Mouse (Mus musculus): Measurements from ENCODE around the gene Krtap22-2. TPM values are rescaled to one million over a fixed set of nuclear protein-coding genes. Genes with fewer than 3 reads are reported as not detected.
"Not testable (repeated sequence)": the region's sequence is repeated elsewhere in the genome, so short reads cannot be mapped to it uniquely, and the experiment has no call there.

The Krtap22-2 gene
- not detected in 2 replicates for polyA plus RNA-seq (2015; fragmentation: Nextera tagmentation; extraction: Ambion mirVana)

DNA sequence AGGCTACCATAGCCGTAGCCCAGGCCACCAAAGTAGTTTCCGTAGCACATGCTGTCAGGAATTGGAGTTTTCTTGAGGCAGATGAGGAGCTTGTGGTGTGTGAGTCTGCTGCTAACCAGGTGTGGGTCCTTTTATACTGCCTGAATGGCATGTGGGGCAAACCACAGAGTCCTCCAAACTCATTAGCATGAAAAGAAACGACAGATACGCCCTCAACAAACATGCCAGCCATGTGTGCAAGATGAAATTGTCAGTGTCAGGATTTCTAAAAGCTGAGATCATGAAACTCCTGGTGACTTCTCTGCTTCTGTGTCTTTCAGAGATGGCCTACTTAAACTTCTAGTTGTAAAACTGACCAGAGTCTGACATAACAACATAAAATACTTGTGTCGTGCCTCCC, at the start of gene Krtap22-2:
TSS of gene Krtap22-2 (minus strand) at position 101 of the 400 bp plus-strand sequence.
- H3K9me3 ChIP-seq: no peaks in the 10 kb centered on the region
- H3K27me3 ChIP-seq: no peaks in the 10 kb centered on the region
- no peak within 1 kb of the TSS for H3K4me3 ChIP-seq
- 82% methylated on average over 5 of the region's 5 CpGs for WGBS
- no peak within 1 kb of the TSS for H3K27ac ChIP-seq
- H3K9ac ChIP-seq: no peak within 1 kb of the TSS
- no peak within 1 kb of the TSS for H3K4me2 ChIP-seq (replicated peaks)
- H3K36me3 ChIP-seq: no peaks in the 10 kb centered on the region
- H3K4me1 ChIP-seq: no peaks in the 10 kb centered on the region
- no peak for ATAC-seq (ENCODE audit: low FRiP score, low read depth)

DNA sequence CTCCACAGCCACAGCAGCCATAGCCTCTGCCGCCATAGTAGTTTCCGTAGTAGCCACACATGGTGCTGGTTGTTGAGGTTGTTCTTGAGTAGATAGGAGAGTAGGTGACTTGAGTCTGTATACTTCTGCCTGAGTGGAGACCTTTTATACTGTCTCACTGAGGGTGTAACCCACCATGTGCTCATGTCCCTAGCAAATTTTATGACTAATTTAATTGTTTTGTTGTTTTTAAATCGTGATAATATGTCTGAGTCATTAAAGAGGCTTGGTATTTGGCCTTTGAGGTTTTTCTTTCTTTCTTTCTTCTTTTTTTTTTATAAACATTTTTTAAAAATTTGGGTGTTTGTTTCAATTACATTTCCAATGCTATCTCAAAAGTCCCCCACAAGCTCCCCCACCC, 37.2 kb upstream of the Krtap22-2 start, which contains the start of gene Krtap6-5:
TSS of gene Krtap6-5 (minus strand) at position 101 of the 400 bp plus-strand sequence.
- Histone ChIP-seq H3K4me1 (no peaks in the 10 kb centered on the region), H3K9me3 (no peaks in the 10 kb centered on the region), H3K27ac (no peak within 1 kb of the TSS), H3K27me3 (no peaks in the 10 kb centered on the region), H3K36me3 (no peaks in the 10 kb centered on the region), H3K4me2 (replicated peaks) (no peak within 1 kb of the TSS), H3K9ac (no peak within 1 kb of the TSS), H3K4me3 (no peak within 1 kb of the TSS)
- WGBS: 86% methylated on average over 3 of the region's 3 CpGs
- no peak for ATAC-seq (ENCODE audit: low FRiP score, low read depth)

- H3K36me3 ChIP-seq; H3K27ac ChIP-seq; H3K4me2 ChIP-seq (replicated peaks); H3K27me3 ChIP-seq; ATAC-seq (ENCODE audit: low FRiP score, low read depth); H3K4me1 ChIP-seq; H3K9ac ChIP-seq; H3K9me3 ChIP-seq; H3K4me3 ChIP-seq: not testable (repeated sequence)
- 90% methylated on average over 2 of the region's 4 CpGs for WGBS
Measured at GRCm38 (mm10) chr16:89041372-89041771, 30.8 kb upstream of the Krtap22-2 start, which contains the start of gene Gm10228. Gene Gm10228 (minus strand): TSS chr16:89041472.

GRCm38 (mm10) chr16:89031399-89031798, 20.8 kb upstream of the Krtap22-2 start, which contains the start of gene Krtap6-1:
Gene Krtap6-1 (plus strand): TSS chr16:89031699.
- H3K27me3 ChIP-seq; H3K36me3 ChIP-seq; H3K4me3 ChIP-seq; ATAC-seq (ENCODE audit: low FRiP score, low read depth); H3K27ac ChIP-seq; H3K9me3 ChIP-seq; H3K4me2 ChIP-seq (replicated peaks); H3K4me1 ChIP-seq; H3K9ac ChIP-seq: not testable (repeated sequence)
- WGBS: 92% methylated on average over 3 of the region's 3 CpGs

GRCm38 (mm10) chr16:89014984-89015383, 4.4 kb upstream of the Krtap22-2 start, which contains the start of gene Gm10229:
Gene Gm10229 (plus strand): TSS chr16:89015284.
- H3K27ac ChIP-seq; H3K4me2 ChIP-seq (replicated peaks); H3K9me3 ChIP-seq; H3K4me1 ChIP-seq; H3K4me3 ChIP-seq; H3K36me3 ChIP-seq; H3K9ac ChIP-seq; H3K27me3 ChIP-seq; ATAC-seq (ENCODE audit: low FRiP score, low read depth): not testable (repeated sequence)
- 96% methylated on average over 3 of the region's 3 CpGs for WGBS

GRCm38 (mm10) chr16:89013973-89014372, 3.4 kb upstream of the Krtap22-2 start:
- H3K27me3 ChIP-seq: no peaks in the 10 kb centered on the region
- no peaks in the 10 kb centered on the region for H3K36me3 ChIP-seq
- ATAC-seq (ENCODE audit: low FRiP score, low read depth): no peak
- H3K9me3 ChIP-seq: no peaks in the 10 kb centered on the region
- H3K27ac ChIP-seq: no peak overlapping the region
- H3K4me3 ChIP-seq: no peak overlapping the region
- H3K4me2 ChIP-seq (replicated peaks): no peak overlapping the region
- WGBS: 96% methylated on average over 3 of the region's 3 CpGs
- H3K4me1 ChIP-seq: no peaks in the 10 kb centered on the region
- H3K9ac ChIP-seq: no peak overlapping the region

GRCm38 (mm10) chr16:88962773-88963172, 47.8 kb downstream of the Krtap22-2 start, which contains the start of gene Krtap16-3:
Gene Krtap16-3 (minus strand): TSS chr16:88962873.
- ATAC-seq (ENCODE audit: low FRiP score, low read depth): no peak

More at GRCm38 (mm10) chr16:88962773-88963172, 47.8 kb downstream of the Krtap22-2 start, which contains the start of gene Krtap16-3:
- Histone ChIP-seq H3K27ac (no peak within 1 kb of the TSS), H3K27me3 (no peaks in the 10 kb centered on the region), H3K4me2 (replicated peaks) (no peak within 1 kb of the TSS), H3K36me3 (no peaks in the 10 kb centered on the region), H3K9ac (no peak within 1 kb of the TSS), H3K9me3 (peaks cover 7% of the 10 kb centered on the region; the same call in 1 of the 2 replicates), H3K4me1 (no peaks in the 10 kb centered on the region), H3K4me3 (no peak within 1 kb of the TSS)
- 82% methylated on average over 7 of the region's 7 CpGs for WGBS

Other genes starting within 250 kb of the Krtap22-2 start
- gene 2310057N15Rik, start 236.6 kb downstream of the Krtap22-2 start, polyA plus RNA-seq (2015; fragmentation: Nextera tagmentation; extraction: Ambion mirVana): not detected in 2 replicates
- not detected in 2 replicates for gene Gm5965, start 232.9 kb downstream of the Krtap22-2 start, polyA plus RNA-seq (2015; fragmentation: Nextera tagmentation; extraction: Ambion mirVana)
- not detected in 2 replicates for gene Gm20741, start 198.5 kb downstream of the Krtap22-2 start, polyA plus RNA-seq (2015; fragmentation: Nextera tagmentation; extraction: Ambion mirVana)
- not detected in 2 replicates for gene Krtap15, start 190.5 kb downstream of the Krtap22-2 start, polyA plus RNA-seq (2015; fragmentation: Nextera tagmentation; extraction: Ambion mirVana)
- not detected in 2 replicates for gene Krtap14, start 184.6 kb downstream of the Krtap22-2 start, polyA plus RNA-seq (2015; fragmentation: Nextera tagmentation; extraction: Ambion mirVana)
- not detected in 2 replicates for gene Krtap19-1, start 141.3 kb downstream of the Krtap22-2 start, polyA plus RNA-seq (2015; fragmentation: Nextera tagmentation; extraction: Ambion mirVana)
- not detected in 2 replicates for gene Krtap19-2, start 136.5 kb downstream of the Krtap22-2 start, polyA plus RNA-seq (2015; fragmentation: Nextera tagmentation; extraction: Ambion mirVana)
- not detected in 2 replicates for gene Krtap19-3, start 132.7 kb downstream of the Krtap22-2 start, polyA plus RNA-seq (2015; fragmentation: Nextera tagmentation; extraction: Ambion mirVana)
- not detected in 2 replicates for gene Krtap19-4, start 125.7 kb downstream of the Krtap22-2 start, polyA plus RNA-seq (2015; fragmentation: Nextera tagmentation; extraction: Ambion mirVana)
- gene Krtap19-5, start 114.3 kb downstream of the Krtap22-2 start, polyA plus RNA-seq (2015; fragmentation: Nextera tagmentation; extraction: Ambion mirVana): not detected in 2 replicates
- gene Krtap19-9b, start 78.5 kb downstream of the Krtap22-2 start, polyA plus RNA-seq (2015; fragmentation: Nextera tagmentation; extraction: Ambion mirVana): not detected in 2 replicates
- gene Krtap16-3, start 47.9 kb downstream of the Krtap22-2 start, polyA plus RNA-seq (2015; fragmentation: Nextera tagmentation; extraction: Ambion mirVana): not detected in 2 replicates
- not detected in 2 replicates for gene Gm10229, start 4.5 kb upstream of the Krtap22-2 start, polyA plus RNA-seq (2015; fragmentation: Nextera tagmentation; extraction: Ambion mirVana)
- gene Krtap6-1, start 20.9 kb upstream of the Krtap22-2 start, polyA plus RNA-seq (2015; fragmentation: Nextera tagmentation; extraction: Ambion mirVana): not detected in 2 replicates
- not detected in 2 replicates for gene Gm10228, start 30.7 kb upstream of the Krtap22-2 start, polyA plus RNA-seq (2015; fragmentation: Nextera tagmentation; extraction: Ambion mirVana)
- gene Krtap6-5, start 37.1 kb upstream of the Krtap22-2 start, polyA plus RNA-seq (2015; fragmentation: Nextera tagmentation; extraction: Ambion mirVana): not detected in 2 replicates
- not detected in 2 replicates for gene 1110025L11Rik, start 53.2 kb upstream of the Krtap22-2 start, polyA plus RNA-seq (2015; fragmentation: Nextera tagmentation; extraction: Ambion mirVana)
- gene Krtap6-3, start 73.3 kb upstream of the Krtap22-2 start, polyA plus RNA-seq (2015; fragmentation: Nextera tagmentation; extraction: Ambion mirVana): not detected in 2 replicates
- gene Gm6358, start 130.1 kb upstream of the Krtap22-2 start, polyA plus RNA-seq (2015; fragmentation: Nextera tagmentation; extraction: Ambion mirVana): not detected in 2 replicates
- gene Gm10061, start 140.3 kb upstream of the Krtap22-2 start, polyA plus RNA-seq (2015; fragmentation: Nextera tagmentation; extraction: Ambion mirVana): not detected in 2 replicates
- not detected in 2 replicates for gene Gm9789, start 147.2 kb upstream of the Krtap22-2 start, polyA plus RNA-seq (2015; fragmentation: Nextera tagmentation; extraction: Ambion mirVana)
- gene Gm7735, start 158.7 kb upstream of the Krtap22-2 start, polyA plus RNA-seq (2015; fragmentation: Nextera tagmentation; extraction: Ambion mirVana): not detected in 2 replicates
- not detected in 2 replicates for gene 1110057P08Rik, start 164.0 kb upstream of the Krtap22-2 start, polyA plus RNA-seq (2015; fragmentation: Nextera tagmentation; extraction: Ambion mirVana)
- gene Krtap20-2, start 195.1 kb upstream of the Krtap22-2 start, polyA plus RNA-seq (2015; fragmentation: Nextera tagmentation; extraction: Ambion mirVana): not detected in 2 replicates